Mouse (Mus musculus): ENCODE results near the gene Optc. TPM values are rescaled to one million over a fixed set of nuclear protein-coding genes. Genes with fewer than 3 reads are reported as not detected.

Gene Optc
- polyA plus RNA-seq, 1 experiment from 2014 or later = 0.32 TPM

- peaks cover 3% of the 10 kb centered on the region; the same call in 1 of the 2 replicates for H3K27me3 ChIP-seq (replicated peaks)
- no peak overlapping the region for H3K27ac ChIP-seq (replicated peaks)
- peaks cover 48% of the 10 kb centered on the region for H3K4me1 ChIP-seq
- H3K9me3 ChIP-seq = no peaks in the 10 kb centered on the region
- ATAC-seq (ENCODE audit: extremely low read depth, insufficient number of reproducible peaks, low FRiP score, low TSS enrichment) = no peak
- no peak overlapping the region for H3K4me2 ChIP-seq
- no peaks in the 10 kb centered on the region for H3K36me3 ChIP-seq
- no peak overlapping the region for H3K4me3 ChIP-seq
- peak overlapping the region; percentile 26; the same call in 1 of the 2 replicates for H3K9ac ChIP-seq
- 57% methylated on average over 6 of the region's 6 CpGs for WGBS
Observed at GRCm38 (mm10) chr1:133881813-133882212, 26.0 kb downstream of the Optc start.

GRCm38 (mm10) chr1:133878825-133879423 lies 28.9 kb downstream of the Optc start:
- peaks cover 51% of the 10 kb centered on the region for H3K4me1 ChIP-seq
- ATAC-seq (ENCODE audit: extremely low read depth, insufficient number of reproducible peaks, low FRiP score, low TSS enrichment) = no peak
- 57% methylated on average over 12 of the region's 12 CpGs for WGBS

GRCm38 (mm10) chr1:133876936-133877335 lies 30.9 kb downstream of the Optc start:
- Histone ChIP-seq H3K4me2 (no peak overlapping the region), H3K9me3 (no peaks in the 10 kb centered on the region), H3K4me3 (no peak overlapping the region), H3K27me3 (replicated peaks) (no peaks in the 10 kb centered on the region), H3K4me1 (peaks cover 47% of the 10 kb centered on the region), H3K27ac (replicated peaks) (no peak overlapping the region), H3K36me3 (no peaks in the 10 kb centered on the region), H3K9ac (no peak overlapping the region)
- 87% methylated on average over 7 of the region's 7 CpGs for WGBS
- ATAC-seq (ENCODE audit: extremely low read depth, insufficient number of reproducible peaks, low FRiP score, low TSS enrichment) = no peak

More at GRCm38 (mm10) chr1:133878825-133879423, 28.9 kb downstream of the Optc start:
- Histone ChIP-seq H3K4me3 (no peak overlapping the region), H3K9ac (no peak overlapping the region), H3K36me3 (no peaks in the 10 kb centered on the region), H3K9me3 (no peaks in the 10 kb centered on the region), H3K27me3 (replicated peaks) (no peaks in the 10 kb centered on the region), H3K27ac (replicated peaks) (no peak overlapping the region), H3K4me2 (no peak overlapping the region)

- Histone ChIP-seq H3K27ac (replicated peaks) (0 out of 2 replicates have a peak overlapping the region, but pooled peaks have one; percentile 48), H3K9me3 (no peaks in the 10 kb centered on the region), H3K4me2 (no peak overlapping the region), H3K4me3 (no peak overlapping the region), H3K27me3 (replicated peaks) (no peaks in the 10 kb centered on the region), H3K9ac (no peak overlapping the region), H3K36me3 (no peaks in the 10 kb centered on the region), H3K4me1 (peaks cover 26% of the 10 kb centered on the region)
- 58% methylated on average over 6 of the region's 6 CpGs for WGBS
- ATAC-seq (ENCODE audit: extremely low read depth, insufficient number of reproducible peaks, low FRiP score, low TSS enrichment) = no peak
Observed at GRCm38 (mm10) chr1:133873086-133873813, 34.5 kb downstream of the Optc start.

- no peak for ATAC-seq (ENCODE audit: extremely low read depth, insufficient number of reproducible peaks, low FRiP score, low TSS enrichment)
- Histone ChIP-seq H3K4me3 (no peak overlapping the region), H3K27me3 (replicated peaks) (no peaks in the 10 kb centered on the region), H3K27ac (replicated peaks) (no peak overlapping the region), H3K9me3 (no peaks in the 10 kb centered on the region), H3K36me3 (no peaks in the 10 kb centered on the region), H3K4me2 (no peak overlapping the region), H3K4me1 (peaks cover 26% of the 10 kb centered on the region), H3K9ac (no peak overlapping the region)
- WGBS = 51% methylated on average over 10 of the region's 10 CpGs
Observed at GRCm38 (mm10) chr1:133871241-133871640, 36.6 kb downstream of the Optc start.

GRCm38 (mm10) chr1:133869221-133869620 lies 38.6 kb downstream of the Optc start:
- Histone ChIP-seq H3K9ac (no peak overlapping the region), H3K4me1 (peaks cover 18% of the 10 kb centered on the region), H3K27ac (replicated peaks) (no peak overlapping the region), H3K4me3 (no peak overlapping the region), H3K9me3 (no peaks in the 10 kb centered on the region), H3K4me2 (no peak overlapping the region), H3K36me3 (no peaks in the 10 kb centered on the region), H3K27me3 (replicated peaks) (no peaks in the 10 kb centered on the region)
- 61% methylated on average over 2 of the region's 2 CpGs for WGBS
- ATAC-seq (ENCODE audit: extremely low read depth, insufficient number of reproducible peaks, low FRiP score, low TSS enrichment) = no peak

GRCm38 (mm10) chr1:133863257-133863997 lies 44.4 kb downstream of the Optc start:
- WGBS = 13% methylated on average over 10 of the region's 10 CpGs
- no peaks in the 10 kb centered on the region for H3K27me3 ChIP-seq (replicated peaks)
- no peak for ATAC-seq (ENCODE audit: extremely low read depth, insufficient number of reproducible peaks, low FRiP score, low TSS enrichment)
- H3K36me3 ChIP-seq = no peaks in the 10 kb centered on the region
- H3K9me3 ChIP-seq = no peaks in the 10 kb centered on the region
- peak overlapping the region; percentile 16; the same call in 1 of the 2 replicates for H3K9ac ChIP-seq
- H3K4me1 ChIP-seq = peaks cover 44% of the 10 kb centered on the region
- peak overlapping the region; percentile 84 for H3K27ac ChIP-seq (replicated peaks)
- H3K4me2 ChIP-seq = peak overlapping the region; percentile 33
- no peak overlapping the region for H3K4me3 ChIP-seq

GRCm38 (mm10) chr1:133861028-133861427 lies 46.8 kb downstream of the Optc start:
- no peak overlapping the region for H3K9ac ChIP-seq
- H3K36me3 ChIP-seq = no peaks in the 10 kb centered on the region
- no peak for ATAC-seq (ENCODE audit: extremely low read depth, insufficient number of reproducible peaks, low FRiP score, low TSS enrichment)
- H3K4me1 ChIP-seq = peaks cover 49% of the 10 kb centered on the region
- H3K4me3 ChIP-seq = no peak overlapping the region
- 0 out of 2 replicates have a peak, but pooled peaks cover 3% of the 10 kb centered on the region for H3K27me3 ChIP-seq (replicated peaks)
- no peaks in the 10 kb centered on the region for H3K9me3 ChIP-seq
- no peak overlapping the region for H3K4me2 ChIP-seq
- WGBS = 37% methylated on average over 5 of the region's 5 CpGs
- no peak overlapping the region for H3K27ac ChIP-seq (replicated peaks)

- Histone ChIP-seq H3K4me2 (no peak overlapping the region), H3K27ac (replicated peaks) (0 out of 2 replicates have a peak overlapping the region, but pooled peaks have one; percentile 1), H3K9ac (no peak overlapping the region), H3K4me1 (peaks cover 58% of the 10 kb centered on the region), H3K4me3 (no peak overlapping the region), H3K27me3 (replicated peaks) (0 out of 2 replicates have a peak, but pooled peaks cover 3% of the 10 kb centered on the region), H3K36me3 (no peaks in the 10 kb centered on the region), H3K9me3 (no peaks in the 10 kb centered on the region)
- ATAC-seq (ENCODE audit: extremely low read depth, insufficient number of reproducible peaks, low FRiP score, low TSS enrichment) = no peak
- 80% methylated on average over 20 of the region's 20 CpGs for WGBS
Observed at GRCm38 (mm10) chr1:133859821-133860711, 47.7 kb downstream of the Optc start.

- Histone ChIP-seq H3K4me2 (no peak overlapping the region), H3K4me3 (no peak overlapping the region), H3K4me1 (peaks cover 66% of the 10 kb centered on the region), H3K9me3 (no peaks in the 10 kb centered on the region), H3K27ac (replicated peaks) (no peak overlapping the region), H3K27me3 (replicated peaks) (peaks cover 3% of the 10 kb centered on the region; the same call in 1 of the 2 replicates), H3K9ac (no peak overlapping the region), H3K36me3 (no peaks in the 10 kb centered on the region)
- WGBS = 55% methylated on average over 6 of the region's 6 CpGs
- ATAC-seq (ENCODE audit: extremely low read depth, insufficient number of reproducible peaks, low FRiP score, low TSS enrichment) = no peak
Observed at GRCm38 (mm10) chr1:133859257-133859656, 48.5 kb downstream of the Optc start.

Data from heart, embryonic 13.5 days (tissue).